Mouse (Mus musculus): ENCODE results near the gene Armc6. TPM values are rescaled to one million over a fixed set of nuclear protein-coding genes. Genes with fewer than 3 reads are reported as not detected.

The Armc6 gene
- polyA plus RNA-seq, 1 experiment from 2014 or later: 94.5 TPM

GRCm38 (mm10) chr8:70267674-70268073 is 33.4 kb upstream of the Armc6 start:
- Histone ChIP-seq H3K27ac (replicated peaks) (no peak overlapping the region), H3K9me3 (no peaks in the 10 kb centered on the region), H3K4me2 (replicated peaks) (no peak overlapping the region), H3K36me3 (peaks cover 25% of the 10 kb centered on the region), H3K9ac (replicated peaks) (no peak overlapping the region), H3K4me1 (no peaks in the 10 kb centered on the region; the same call in 1 of the 2 replicates), H3K27me3 (no peaks in the 10 kb centered on the region), H3K4me3 (no peak overlapping the region)
- 90% methylated on average over 3 of the region's 3 CpGs for WGBS
- ATAC-seq (replicated peaks): no peak

- 89% methylated on average over 2 of the region's 2 CpGs for WGBS
- Histone ChIP-seq H3K9me3 (no peaks in the 10 kb centered on the region), H3K27me3 (no peaks in the 10 kb centered on the region), H3K4me2 (replicated peaks) (no peak overlapping the region), H3K9ac (replicated peaks) (no peak overlapping the region), H3K27ac (replicated peaks) (no peak overlapping the region), H3K4me3 (no peak overlapping the region), H3K4me1 (no peaks in the 10 kb centered on the region), H3K36me3 (peaks cover 96% of the 10 kb centered on the region)
- no peak for ATAC-seq (replicated peaks)
Measured at GRCm38 (mm10) chr8:70259043-70259442, 24.8 kb upstream of the Armc6 start.

- Histone ChIP-seq H3K27me3 (no peaks in the 10 kb centered on the region), H3K36me3 (peaks cover 96% of the 10 kb centered on the region), H3K9ac (replicated peaks) (no peak overlapping the region), H3K27ac (replicated peaks) (no peak overlapping the region), H3K4me3 (no peak overlapping the region), H3K4me2 (replicated peaks) (no peak overlapping the region), H3K4me1 (no peaks in the 10 kb centered on the region), H3K9me3 (no peaks in the 10 kb centered on the region)
- WGBS: 91% methylated on average over 5 of the region's 5 CpGs
- no peak for ATAC-seq (replicated peaks)
Measured at GRCm38 (mm10) chr8:70258600-70258999, 24.3 kb upstream of the Armc6 start.

GRCm38 (mm10) chr8:70257456-70257855 is 23.2 kb upstream of the Armc6 start:
- Histone ChIP-seq H3K4me1 (no peaks in the 10 kb centered on the region), H3K9ac (replicated peaks) (no peak overlapping the region), H3K36me3 (peaks cover 98% of the 10 kb centered on the region), H3K27ac (replicated peaks) (no peak overlapping the region), H3K9me3 (no peaks in the 10 kb centered on the region), H3K4me3 (no peak overlapping the region), H3K4me2 (replicated peaks) (no peak overlapping the region), H3K27me3 (no peaks in the 10 kb centered on the region)
- no peak for ATAC-seq (replicated peaks)
- WGBS: 90% methylated on average over 3 of the region's 3 CpGs

GRCm38 (mm10) chr8:70254628-70255027 is 20.4 kb upstream of the Armc6 start:
- no peak overlapping the region for H3K27ac ChIP-seq (replicated peaks)
- H3K4me1 ChIP-seq: no peaks in the 10 kb centered on the region
- peaks cover 97% of the 10 kb centered on the region for H3K36me3 ChIP-seq
- no peak for ATAC-seq (replicated peaks)
- H3K9ac ChIP-seq (replicated peaks): no peak overlapping the region
- no peaks in the 10 kb centered on the region for H3K9me3 ChIP-seq
- H3K27me3 ChIP-seq: no peaks in the 10 kb centered on the region
- 85% methylated on average over 1 of the region's 1 CpGs for WGBS
- H3K4me3 ChIP-seq: no peak overlapping the region
- H3K4me2 ChIP-seq (replicated peaks): no peak overlapping the region

- Histone ChIP-seq H3K4me1 (peaks cover 14% of the 10 kb centered on the region), H3K9ac (replicated peaks) (no peak overlapping the region), H3K4me3 (no peak overlapping the region), H3K36me3 (peaks cover 83% of the 10 kb centered on the region), H3K27me3 (no peaks in the 10 kb centered on the region), H3K27ac (replicated peaks) (no peak overlapping the region), H3K4me2 (replicated peaks) (no peak overlapping the region), H3K9me3 (no peaks in the 10 kb centered on the region)
- WGBS: 80% methylated on average over 3 of the region's 3 CpGs
- ATAC-seq (replicated peaks): no peak
Measured at GRCm38 (mm10) chr8:70247841-70248240, 13.6 kb upstream of the Armc6 start.

GRCm38 (mm10) chr8:70246622-70247021 is 12.4 kb upstream of the Armc6 start:
- H3K27ac ChIP-seq (replicated peaks): no peak overlapping the region
- H3K4me3 ChIP-seq: no peak overlapping the region
- H3K4me2 ChIP-seq (replicated peaks): no peak overlapping the region
- H3K9ac ChIP-seq (replicated peaks): no peak overlapping the region
- ATAC-seq (replicated peaks): no peak
- peaks cover 82% of the 10 kb centered on the region for H3K36me3 ChIP-seq
- H3K4me1 ChIP-seq: peaks cover 14% of the 10 kb centered on the region
- WGBS: 96% methylated on average over 6 of the region's 6 CpGs
- no peaks in the 10 kb centered on the region for H3K27me3 ChIP-seq
- no peaks in the 10 kb centered on the region for H3K9me3 ChIP-seq

- no peak overlapping the region for H3K4me2 ChIP-seq (replicated peaks)
- H3K27me3 ChIP-seq: no peaks in the 10 kb centered on the region
- peaks cover 34% of the 10 kb centered on the region for H3K4me1 ChIP-seq
- H3K4me3 ChIP-seq: no peak overlapping the region
- no peak for ATAC-seq (replicated peaks)
- no peak overlapping the region for H3K27ac ChIP-seq (replicated peaks)
- peaks cover 82% of the 10 kb centered on the region for H3K36me3 ChIP-seq
- no peak overlapping the region for H3K9ac ChIP-seq (replicated peaks)
- 92% methylated on average over 5 of the region's 5 CpGs for WGBS
- no peaks in the 10 kb centered on the region for H3K9me3 ChIP-seq
Measured at GRCm38 (mm10) chr8:70240642-70241041, 6.4 kb upstream of the Armc6 start.

GRCm38 (mm10) chr8:70237842-70238241 is 3.6 kb upstream of the Armc6 start:
- no peaks in the 10 kb centered on the region for H3K9me3 ChIP-seq
- no peak for ATAC-seq (replicated peaks)
- H3K4me1 ChIP-seq: peaks cover 37% of the 10 kb centered on the region
- no peaks in the 10 kb centered on the region for H3K27me3 ChIP-seq
- no peak overlapping the region for H3K9ac ChIP-seq (replicated peaks)
- H3K4me2 ChIP-seq (replicated peaks): no peak overlapping the region
- WGBS: 92% methylated on average over 2 of the region's 2 CpGs
- H3K4me3 ChIP-seq: no peak overlapping the region
- H3K27ac ChIP-seq (replicated peaks): no peak overlapping the region
- H3K36me3 ChIP-seq: peaks cover 64% of the 10 kb centered on the region

- no peak for ATAC-seq (replicated peaks)
- H3K36me3 ChIP-seq: peaks cover 52% of the 10 kb centered on the region
- H3K9ac ChIP-seq (replicated peaks): peak overlapping the region; percentile 96
- H3K27ac ChIP-seq (replicated peaks): peak overlapping the region; percentile 94
- H3K4me3 ChIP-seq: peak overlapping the region; percentile 96
- H3K4me2 ChIP-seq (replicated peaks): peak overlapping the region; percentile 61
- under 1% methylated on average over 15 of the region's 15 CpGs for WGBS
- no peaks in the 10 kb centered on the region for H3K9me3 ChIP-seq
- no peaks in the 10 kb centered on the region for H3K27me3 ChIP-seq
- H3K4me1 ChIP-seq: peaks cover 43% of the 10 kb centered on the region
Measured at GRCm38 (mm10) chr8:70234781-70235128, 489 bp upstream of the Armc6 start.

- Histone ChIP-seq H3K9me3 (no peaks in the 10 kb centered on the region), H3K4me2 (replicated peaks) (peak overlapping the region; percentile 66), H3K36me3 (peaks cover 54% of the 10 kb centered on the region), H3K9ac (replicated peaks) (peak overlapping the region; percentile 96), H3K27me3 (no peaks in the 10 kb centered on the region), H3K4me1 (peaks cover 43% of the 10 kb centered on the region), H3K4me3 (peak overlapping the region; percentile 96), H3K27ac (replicated peaks) (peak overlapping the region; percentile 94)
- peak; percentile 32; the same call in 1 of the 2 replicates for ATAC-seq (replicated peaks)
- 5% methylated on average over 13 of the region's 13 CpGs for WGBS
Measured at GRCm38 (mm10) chr8:70233606-70234005, 660 bp downstream of the Armc6 start.

- Histone ChIP-seq H3K4me2 (replicated peaks) (no peak overlapping the region), H3K27me3 (no peaks in the 10 kb centered on the region), H3K4me3 (no peak overlapping the region), H3K9me3 (no peaks in the 10 kb centered on the region), H3K4me1 (peaks cover 25% of the 10 kb centered on the region), H3K27ac (replicated peaks) (no peak overlapping the region), H3K36me3 (peaks cover 43% of the 10 kb centered on the region), H3K9ac (replicated peaks) (no peak overlapping the region)
- WGBS: 92% methylated on average over 9 of the region's 9 CpGs
- ATAC-seq (replicated peaks): no peak
Measured at GRCm38 (mm10) chr8:70230837-70231236, 3.4 kb downstream of the Armc6 start.

- Histone ChIP-seq H3K9me3 (no peaks in the 10 kb centered on the region), H3K27me3 (no peaks in the 10 kb centered on the region), H3K9ac (replicated peaks) (no peak overlapping the region), H3K27ac (replicated peaks) (no peak overlapping the region), H3K4me2 (replicated peaks) (no peak overlapping the region), H3K4me1 (peaks cover 8% of the 10 kb centered on the region), H3K36me3 (peaks cover 65% of the 10 kb centered on the region), H3K4me3 (no peak overlapping the region)
- 30% methylated on average over 4 of the region's 4 CpGs for WGBS
- no peak for ATAC-seq (replicated peaks)
Measured at GRCm38 (mm10) chr8:70227997-70228396, 6.3 kb downstream of the Armc6 start.

Data from forebrain, embryonic 15.5 days (tissue).